Mouse (Mus musculus) hindbrain, embryonic 12.5 days (tissue): ENCODE measurements at regions not wholly inside any gene's neighbourhood (a gene's known extent, or its start where the extent isn't known, plus 50 kb on each side); places are given as distances from the start of the nearest gene placed in this dataset.
A peak's percentile ranks its signal among the peaks of the same experiment; 100 is the strongest.

Experiments
- ATAC-seq: fragments of 200-750 bp; cut with Nextera tagmentation; 2 replicates; pipeline ENCODE4 v1.8.0; 2017; ENCODE audit warnings: moderate TSS enrichment; ENCODE audit not compliant: low FRiP score
- H3K27ac ChIP-seq: fragments of 300-500 bp; sonication (generic); 2 replicates; pipeline ENCODE4 v1.5.1; 2016; ENCODE audit warnings: mild to moderate bottlenecking
- H3K27me3 ChIP-seq: fragments of 300-500 bp; sonication (generic); 2 replicates; pipeline ENCODE4 v1.6.1; 2016; ENCODE audit warnings: mild to moderate bottlenecking
- H3K36me3 ChIP-seq: fragments of 300-500 bp; sonication (generic); 2 replicates; pipeline ENCODE4 v1.6.1; 2016; ENCODE audit warnings: mild to moderate bottlenecking
- H3K4me1 ChIP-seq: fragments of 300-500 bp; sonication (generic); 2 replicates; pipeline ENCODE4 v1.6.1; 2016
- H3K4me2 ChIP-seq: fragments of 300-500 bp; sonication (generic); replicated peaks from 2 replicates; pipeline ENCODE4 v1.6.1; 2016; ENCODE audit warnings: mild to moderate bottlenecking
- H3K4me3 ChIP-seq: fragments of 300-500 bp; sonication (generic); 2 replicates; pipeline ENCODE4 v1.5.1; 2016; ENCODE audit warnings: mild to moderate bottlenecking
- H3K9ac ChIP-seq: fragments of 300-500 bp; sonication (generic); 2 replicates; pipeline ENCODE4 v1.6.1; 2016; ENCODE audit warnings: mild to moderate bottlenecking, moderate library complexity
- H3K9me3 ChIP-seq: fragments of 300-500 bp; sonication (generic); replicated peaks from 2 replicates; pipeline ENCODE4 v1.6.1; 2016; ENCODE audit warnings: mild to moderate bottlenecking
- WGBS: fragments of 180-500 bp; shearing (Covaris S2); methylation state at CpG from one replicate; pipeline ENCODE4 v1.1.7; 2016; 5-methylcytosine and 5-hydroxymethylcytosine counted together

GRCm38 (mm10) chr1:186855474-186856036, 106.4 kb upstream of the Rrp15 start:
- 81% methylated on average over 3 of the region's 3 CpGs for WGBS
- ATAC-seq, result no peak

GRCm38 (mm10) chr1:186845256-186845655, 96.1 kb upstream of the Rrp15 start:
- 89% methylated on average over 7 of the region's 7 CpGs for WGBS
- H3K4me3 ChIP-seq, result no peak overlapping the region
- peaks cover 2% of the 10 kb centered on the region for H3K4me1 ChIP-seq
- H3K4me2 ChIP-seq, result no peak overlapping the region
- no peak overlapping the region for H3K9ac ChIP-seq
- ATAC-seq, result no peak
- no peak overlapping the region for H3K27ac ChIP-seq
- no peaks in the 10 kb centered on the region for H3K9me3 ChIP-seq
- no peaks in the 10 kb centered on the region for H3K36me3 ChIP-seq
- no peaks in the 10 kb centered on the region for H3K27me3 ChIP-seq

More at GRCm38 (mm10) chr1:186855474-186856036, 106.4 kb upstream of the Rrp15 start:
- Histone ChIP-seq H3K36me3 (no peaks in the 10 kb centered on the region), H3K4me1 (no peaks in the 10 kb centered on the region), H3K27ac (no peak overlapping the region), H3K27me3 (no peaks in the 10 kb centered on the region), H3K9ac (no peak overlapping the region), H3K9me3 (no peaks in the 10 kb centered on the region), H3K4me2 (no peak overlapping the region), H3K4me3 (no peak overlapping the region)

- Histone ChIP-seq H3K27me3 (peaks cover 10% of the 10 kb centered on the region), H3K36me3 (no peaks in the 10 kb centered on the region), H3K9me3 (no peaks in the 10 kb centered on the region), H3K4me3 (peak overlapping the region; percentile 39), H3K4me2 (peak overlapping the region; percentile 88), H3K4me1 (peaks cover 19% of the 10 kb centered on the region), H3K27ac (peak overlapping the region; percentile 18), H3K9ac (peak overlapping the region; percentile 54)
- 1% methylated on average over 43 of the region's 43 CpGs for WGBS
- peak; percentile 86 for ATAC-seq
These were observed 85.0 kb upstream of the Rrp15 start for GRCm38 (mm10) chr1:186833896-186834800.

GRCm38 (mm10) chr1:186833441-186833895, 84.3 kb upstream of the Rrp15 start:
- H3K27ac ChIP-seq, result peak overlapping the region; percentile 26
- ATAC-seq, result peak; percentile 76
- peak overlapping the region; percentile 39 for H3K4me3 ChIP-seq
- peaks cover 10% of the 10 kb centered on the region for H3K27me3 ChIP-seq
- no peaks in the 10 kb centered on the region for H3K36me3 ChIP-seq
- peak overlapping the region; percentile 88 for H3K4me2 ChIP-seq
- WGBS, result under 1% methylated on average over 17 of the region's 17 CpGs
- peaks cover 19% of the 10 kb centered on the region for H3K4me1 ChIP-seq
- H3K9me3 ChIP-seq, result no peaks in the 10 kb centered on the region
- H3K9ac ChIP-seq, result peak overlapping the region; percentile 54

- ATAC-seq, result no peak
- H3K9me3 ChIP-seq, result no peaks in the 10 kb centered on the region
- H3K27me3 ChIP-seq, result peaks cover 10% of the 10 kb centered on the region; the same call in 1 of the 2 replicates
- H3K4me2 ChIP-seq, result no peak overlapping the region
- no peak overlapping the region for H3K9ac ChIP-seq
- H3K4me3 ChIP-seq, result no peak overlapping the region
- no peaks in the 10 kb centered on the region for H3K4me1 ChIP-seq
- no peak overlapping the region for H3K27ac ChIP-seq
- H3K36me3 ChIP-seq, result no peaks in the 10 kb centered on the region
- 30% methylated on average over 3 of the region's 3 CpGs for WGBS
These were observed 78.6 kb upstream of the Rrp15 start for GRCm38 (mm10) chr1:186827773-186828172.

GRCm38 (mm10) chr1:186808192-186808960, 59.2 kb upstream of the Rrp15 start:
- Histone ChIP-seq H3K36me3 (no peaks in the 10 kb centered on the region), H3K4me1 (0 out of 2 replicates have a peak, but pooled peaks cover 4% of the 10 kb centered on the region), H3K9ac (no peak overlapping the region), H3K4me3 (no peak overlapping the region), H3K4me2 (peak overlapping the region; percentile 35), H3K27me3 (no peaks in the 10 kb centered on the region), H3K9me3 (no peaks in the 10 kb centered on the region), H3K27ac (peak overlapping the region; percentile 57; the same call in 1 of the 2 replicates)
- WGBS, result 58% methylated on average over 19 of the region's 19 CpGs
- peak; percentile 50; the same call in 1 of the 2 replicates for ATAC-seq

- H3K36me3 ChIP-seq, result no peaks in the 10 kb centered on the region
- H3K27me3 ChIP-seq, result no peaks in the 10 kb centered on the region
- H3K9me3 ChIP-seq, result no peaks in the 10 kb centered on the region
- no peak overlapping the region for H3K9ac ChIP-seq
- no peak overlapping the region for H3K4me2 ChIP-seq
- H3K4me3 ChIP-seq, result no peak overlapping the region
- H3K4me1 ChIP-seq, result 0 out of 2 replicates have a peak, but pooled peaks cover 4% of the 10 kb centered on the region
- 88% methylated on average over 5 of the region's 5 CpGs for WGBS
- H3K27ac ChIP-seq, result no peak overlapping the region
- ATAC-seq, result no peak
These were observed 55.3 kb upstream of the Rrp15 start for GRCm38 (mm10) chr1:186804451-186804850.
